Mouse (Mus musculus) bone marrow macrophage, adult 2 months (primary cell): ENCODE data around the gene Mef2c.

Source experiments
- CTCF ChIP-seq: IDR thresholded peaks from 2 replicates; pipeline ENCODE4 v1.5.1; 2012; ENCODE audit warnings: low read depth, mild to moderate bottlenecking, low read length, moderate library complexity
- POLR2A ChIP-seq: IDR thresholded peaks from 2 replicates; pipeline ENCODE4 v1.6.1; 2012; ENCODE audit warnings: mild to moderate bottlenecking, low read depth, low read length, borderline replicate concordance

- TF ChIP-seq CTCF, result no peak
- TF ChIP-seq POLR2A, result no peak
Observed at GRCm38 (mm10) chr13:83536361-83536760, 32.5 kb downstream of the Mef2c start.
